Comparison of ENCODE assay signal across 8 mouse cellular contexts in the genomic region with DNA sequence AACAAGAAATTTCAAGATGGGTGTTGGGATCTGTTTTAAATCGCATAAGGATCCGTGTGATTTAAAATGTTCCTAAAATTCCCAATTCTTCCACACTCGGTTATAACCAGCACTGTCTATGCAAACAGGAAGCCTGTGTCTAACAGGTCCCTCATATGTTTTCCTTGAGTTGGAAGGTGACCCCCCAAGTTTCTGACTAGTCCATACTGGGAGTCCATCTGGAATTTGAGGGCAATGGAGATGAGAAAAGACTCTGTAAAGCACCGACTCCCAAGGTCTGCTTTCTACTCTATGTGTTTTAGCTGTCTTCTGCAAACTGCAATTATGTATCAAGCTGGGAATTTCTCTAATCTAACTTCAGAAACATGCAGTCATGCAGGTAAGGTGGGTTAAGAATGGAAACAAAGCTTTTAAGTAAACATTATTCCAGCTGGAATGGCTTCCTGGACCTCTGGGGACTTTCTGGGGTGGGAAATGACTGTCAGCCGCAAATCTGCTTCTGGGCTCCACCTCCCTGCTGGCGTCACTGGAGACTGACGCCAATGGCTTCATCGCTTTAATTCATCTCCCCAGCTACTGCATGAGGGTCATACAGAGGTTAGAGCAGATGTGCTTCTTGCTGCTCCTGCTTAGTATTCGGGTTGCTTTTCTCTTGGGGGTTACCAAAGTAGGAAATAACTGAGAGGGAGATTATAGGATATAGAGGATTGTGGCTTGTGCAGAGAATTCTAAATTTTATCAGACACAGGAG. TPM values are rescaled to one million over a fixed set of nuclear protein-coding genes. Genes with fewer than 3 reads are reported as not detected.
DNase-seq lines count a peak whose midpoint lies in the region; ATAC-seq and TF ChIP-seq lines count a peak whose summit lies in the region.

No protein-coding gene starts in this region.

- no peak for DNase-seq in lung, adult 2 months
- peak; percentile 70 for DNase-seq in heart, adult 8-10 months (ENCODE audit: low spot score)
- peak; percentile 4 for DNase-seq in ovary, postnatal 14 days (ENCODE audit: low spot score)
- DNase-seq in right cerebral cortex, postnatal 14 days: no peak
- DNase-seq in right cerebral cortex, adult 2 months (ENCODE audit: low spot score in 2 of 2): no peak
- no peak for DNase-seq in urinary bladder, adult 18-20 months (ENCODE audit: low spot score in 2 of 2)

- WGBS in lung, embryonic 16.5 days: 24% methylated on average over 9 of the region's 9 CpGs
- 32% methylated on average over 9 of the region's 9 CpGs for WGBS in lung, adult 2 months
- 33% methylated on average over 9 of the region's 9 CpGs for WGBS in kidney, embryonic 16.5 days

- H3K27ac ChIP-seq in lung, embryonic 16.5 days (ENCODE audit: low read length): no peak overlapping the region
- H3K27ac ChIP-seq in kidney, embryonic 16.5 days (ENCODE audit: low read length): no peak overlapping the region; the same call in 1 of the 2 replicates

- no peaks in the 10 kb centered on the region for H3K36me3 ChIP-seq in lung, embryonic 16.5 days (ENCODE audit: control insufficient read depth, insufficient read depth, low read length)
- H3K36me3 ChIP-seq in kidney, embryonic 16.5 days (ENCODE audit: insufficient read depth, low read length): no peaks in the 10 kb centered on the region

- H3K27me3 ChIP-seq in lung, embryonic 16.5 days (ENCODE audit: control insufficient read depth, insufficient read depth, low read depth, low read length): no peaks in the 10 kb centered on the region
- H3K27me3 ChIP-seq in kidney, embryonic 16.5 days (ENCODE audit: insufficient read depth, low read length): no peaks in the 10 kb centered on the region

- no peaks in the 10 kb centered on the region for H3K9me3 ChIP-seq in lung, embryonic 16.5 days (ENCODE audit: control insufficient read depth, low read length)
- H3K9me3 ChIP-seq in kidney, embryonic 16.5 days (ENCODE audit: low read length): no peaks in the 10 kb centered on the region

- no peak for TF ChIP-seq POLR2A in lung, adult 2 months (IDR thresholded peaks at IDR 0.05; ENCODE audit: borderline replicate concordance, extremely low read depth, low read depth, low read length)

- ATAC-seq in lung, embryonic 16.5 days (ENCODE audit: low read depth): peak; percentile 66
- peak; percentile 77 for ATAC-seq in kidney, embryonic 16.5 days (ENCODE audit: low FRiP score, low TSS enrichment)

- H3K4me2 ChIP-seq in lung, embryonic 16.5 days (ENCODE audit: low read depth, low read length): no peak overlapping the region
- H3K4me2 ChIP-seq in kidney, embryonic 16.5 days (replicated peaks; ENCODE audit: low read depth, low read length): peak overlapping the region; percentile 22

- peaks cover 10% of the 10 kb centered on the region for H3K4me1 ChIP-seq in lung, embryonic 16.5 days (replicated peaks; ENCODE audit: control insufficient read depth, insufficient read depth, low read length)
- no peaks in the 10 kb centered on the region for H3K4me1 ChIP-seq in lung, adult 2 months (ENCODE audit: control insufficient read depth, insufficient read depth, low read length)
- H3K4me1 ChIP-seq in kidney, embryonic 16.5 days (ENCODE audit: insufficient read depth, low read length): peaks cover 8% of the 10 kb centered on the region

- H3K9ac ChIP-seq in lung, embryonic 16.5 days (ENCODE audit: low read length): 0 out of 2 replicates have a peak overlapping the region, but pooled peaks have one; percentile 3
- no peak overlapping the region for H3K9ac ChIP-seq in kidney, embryonic 16.5 days (replicated peaks; ENCODE audit: low read length)

- no peak overlapping the region for H3K4me3 ChIP-seq in lung, embryonic 16.5 days (ENCODE audit: low read length)
- no peak overlapping the region for H3K4me3 ChIP-seq in lung, adult 2 months (replicated peaks; ENCODE audit: extremely low read depth, low read depth, low read length)
- no peak overlapping the region for H3K4me3 ChIP-seq in kidney, embryonic 16.5 days (ENCODE audit: low read length)

- TF ChIP-seq CTCF in lung, adult 2 months (IDR thresholded peaks at IDR 0.05; ENCODE audit: insufficient read depth, low read length): no peak

RNA-seq across cellular contexts. Expression of gene Fam163a, which starts 25.7 kb away (rescaled TPM):
- polyA plus RNA-seq in lung, embryonic 16.5 days (2015; fragmentation: Nextera tagmentation; extraction: Ambion mirVana): 0.41 and 0.54 TPM in 2 replicates
- polyA plus RNA-seq in lung, adult 2 months (2012; rRNA removed): 0.07 and 0.10 TPM in 2 replicates
- under 1 TPM; 0.05 to 0.19 (median 0.09) TPM for total RNA-seq in heart, adult 8-10 months (2022)
- polyA plus RNA-seq in kidney, embryonic 16.5 days (2015; fragmentation: Nextera tagmentation; extraction: Ambion mirVana): 0.61 and 0.94 TPM in 2 replicates

Comparison
In these comparisons a context has a peak if more than half of its experiments do, and no peak if none do; other contexts are left out.
1. DNase-seq: peak in heart, adult 8-10 months (single experiment) and ovary, postnatal 14 days (single experiment); none in lung, adult 2 months (single experiment), right cerebral cortex, postnatal 14 days (single experiment), right cerebral cortex, adult 2 months (0 of 2) and urinary bladder, adult 18-20 months (0 of 2).